Mouse (Mus musculus) cerebellum, adult 11-12 months (tissue): ENCODE measurements around the gene Son.

Experiments used
- DNase-seq: peaks from one replicate; pipeline ENCODE4 v3.0.0; 2022

Gene Son

GRCm38 (mm10) chr16:91647461-91648219 lies at the start of gene Son:
Gene Son, plus strand, starts transcription at chr16:91647506.
- DNase-seq, result peak; percentile 98

GRCm38 (mm10) chr16:91597672-91598010 lies 49.7 kb upstream of the Son start, which contains the start of gene Tmem50b:
Gene Tmem50b, minus strand, starts transcription at chr16:91597800.
- DNase-seq, result peak; percentile 99

DNA sequence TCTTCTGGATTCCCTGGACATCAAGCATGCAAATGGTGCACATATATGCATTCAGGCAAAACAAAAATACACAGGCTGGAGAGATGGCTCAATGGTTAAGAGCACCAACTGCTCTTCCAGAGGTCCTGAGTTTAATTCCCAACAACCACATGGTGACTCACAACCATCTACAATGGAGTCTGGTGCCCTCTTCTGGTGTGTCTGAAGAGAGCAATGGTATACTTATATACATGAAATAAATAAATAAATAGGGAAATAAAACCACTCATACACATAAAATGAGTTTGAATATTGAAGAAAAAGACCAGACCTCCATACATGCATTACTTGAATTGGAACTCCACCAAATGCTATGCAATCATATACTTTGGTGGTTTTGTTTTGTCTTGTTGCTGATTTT lies 48.1 kb upstream of the Son start:
- no peak for DNase-seq

DNA sequence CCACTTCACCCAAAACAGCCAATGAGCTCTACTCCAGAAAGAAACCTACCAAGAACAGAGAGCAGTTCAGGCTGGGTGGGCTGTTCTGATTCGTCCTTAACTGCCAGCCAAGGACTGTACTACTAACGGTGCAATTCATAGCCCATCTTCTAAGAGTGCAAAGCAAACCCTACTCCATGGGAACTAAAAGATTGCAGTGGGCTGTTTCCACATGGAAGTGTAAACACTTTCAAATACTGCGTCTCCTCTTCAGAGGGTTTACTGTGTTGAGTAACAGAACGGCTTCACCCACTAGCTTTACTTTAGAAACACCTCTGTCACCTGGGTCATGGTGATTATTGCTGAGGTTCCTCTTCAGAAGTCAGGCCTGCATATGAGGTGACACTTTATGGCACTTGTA lies 46.2 kb upstream of the Son start:
- DNase-seq, result no peak

DNA sequence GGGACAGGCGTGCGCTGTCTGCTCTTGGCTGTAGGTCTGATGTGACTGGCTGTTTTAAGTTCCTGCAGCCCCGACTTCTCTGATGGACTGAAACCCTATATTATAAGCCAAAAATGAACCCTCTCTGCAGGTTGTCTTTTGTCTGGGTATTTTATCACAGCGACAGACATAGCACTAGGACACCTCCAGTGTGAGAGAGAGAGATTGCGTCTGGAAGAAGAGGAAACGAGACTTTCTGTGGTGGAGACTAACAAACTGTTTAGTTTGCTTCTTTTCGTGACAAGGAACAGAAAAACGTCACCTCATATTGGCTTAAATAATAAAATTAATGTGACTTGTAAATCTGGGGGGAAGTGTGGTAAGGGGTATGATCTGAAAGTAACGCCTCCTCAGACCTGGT lies 45.6 kb upstream of the Son start:
- no peak for DNase-seq

GRCm38 (mm10) chr16:91605156-91605555 lies 42.1 kb upstream of the Son start:
- no peak for DNase-seq

DNA sequence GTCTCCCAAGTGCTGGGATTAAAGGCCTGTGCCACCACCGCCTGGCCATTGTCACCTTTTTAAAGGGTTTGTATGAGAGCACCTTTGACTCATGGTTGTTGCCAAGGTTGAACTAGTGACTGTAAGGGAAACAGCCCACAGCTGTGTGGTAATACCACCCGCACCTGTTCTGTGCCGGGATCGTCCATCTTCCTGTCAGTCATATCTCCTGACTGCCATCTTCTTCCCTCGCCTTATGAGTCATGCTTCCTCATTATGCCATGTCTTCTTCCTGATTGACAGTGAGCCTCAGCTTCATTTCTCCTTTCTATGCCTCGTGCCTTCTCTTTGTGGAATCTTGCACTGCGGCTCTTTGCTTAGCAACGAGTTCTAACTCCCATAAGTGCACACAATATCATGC lies 40.3 kb upstream of the Son start:
- DNase-seq, result no peak

DNA sequence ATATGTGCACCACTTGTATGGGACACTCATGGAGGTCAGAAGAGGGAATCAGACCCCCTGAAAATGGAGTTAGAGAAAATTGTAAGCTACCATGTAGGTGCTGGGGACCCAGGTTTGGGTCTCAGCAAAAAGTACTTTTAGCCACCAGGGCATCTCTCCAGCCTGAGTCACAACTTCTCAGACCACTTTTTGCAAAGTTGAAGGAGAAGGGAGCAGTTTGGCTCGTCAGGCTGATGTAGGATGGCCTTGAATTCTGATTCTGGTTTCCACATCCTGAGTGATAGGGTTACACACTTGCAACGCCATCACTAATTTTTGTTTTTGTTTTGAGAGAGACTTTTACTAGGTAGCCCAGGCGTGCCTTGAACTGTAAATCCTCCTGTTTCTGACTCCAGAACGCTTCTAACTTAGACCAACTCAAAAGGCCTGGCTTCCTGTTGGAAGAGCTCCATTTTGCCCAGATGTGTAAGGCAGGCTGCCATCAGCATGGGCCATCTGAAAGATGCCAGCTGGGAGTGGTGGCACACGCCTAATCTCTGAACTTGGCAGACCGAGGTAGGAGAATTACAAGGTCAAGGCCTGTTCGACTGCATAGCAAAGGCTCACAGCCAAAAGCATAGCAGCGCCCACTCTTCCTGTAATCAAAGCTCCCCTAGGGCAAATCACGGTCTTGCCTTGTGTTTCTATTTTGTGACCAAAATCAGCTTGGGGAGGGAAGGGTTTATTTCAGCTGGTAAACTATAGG lies 37.6 kb upstream of the Son start:
- DNase-seq, result no peak

- DNase-seq, result no peak
Measured at GRCm38 (mm10) chr16:91611248-91611647, 36.1 kb upstream of the Son start.

DNA sequence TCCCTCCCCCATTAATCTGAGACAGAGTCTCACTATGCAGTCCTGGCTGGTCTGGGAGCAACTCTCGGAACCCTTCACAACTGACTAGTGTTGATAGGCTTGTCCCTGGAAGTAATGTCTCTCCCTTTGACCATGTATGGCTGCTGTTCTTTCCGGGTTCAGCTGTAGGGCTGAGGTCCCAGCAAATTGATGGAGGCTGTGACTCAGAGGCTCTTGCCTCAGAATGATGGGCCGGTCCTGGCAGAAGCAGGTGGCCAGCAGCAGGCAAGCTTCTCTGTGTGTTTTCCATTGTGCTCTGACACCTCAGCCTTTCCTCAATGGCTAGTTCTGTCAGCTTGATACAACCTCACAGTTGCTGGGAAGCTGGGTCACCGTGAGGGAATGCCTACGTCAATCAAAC lies 34.8 kb upstream of the Son start:
- no peak for DNase-seq

- no peak for DNase-seq
Measured at GRCm38 (mm10) chr16:91614552-91614951, 32.8 kb upstream of the Son start.

DNA sequence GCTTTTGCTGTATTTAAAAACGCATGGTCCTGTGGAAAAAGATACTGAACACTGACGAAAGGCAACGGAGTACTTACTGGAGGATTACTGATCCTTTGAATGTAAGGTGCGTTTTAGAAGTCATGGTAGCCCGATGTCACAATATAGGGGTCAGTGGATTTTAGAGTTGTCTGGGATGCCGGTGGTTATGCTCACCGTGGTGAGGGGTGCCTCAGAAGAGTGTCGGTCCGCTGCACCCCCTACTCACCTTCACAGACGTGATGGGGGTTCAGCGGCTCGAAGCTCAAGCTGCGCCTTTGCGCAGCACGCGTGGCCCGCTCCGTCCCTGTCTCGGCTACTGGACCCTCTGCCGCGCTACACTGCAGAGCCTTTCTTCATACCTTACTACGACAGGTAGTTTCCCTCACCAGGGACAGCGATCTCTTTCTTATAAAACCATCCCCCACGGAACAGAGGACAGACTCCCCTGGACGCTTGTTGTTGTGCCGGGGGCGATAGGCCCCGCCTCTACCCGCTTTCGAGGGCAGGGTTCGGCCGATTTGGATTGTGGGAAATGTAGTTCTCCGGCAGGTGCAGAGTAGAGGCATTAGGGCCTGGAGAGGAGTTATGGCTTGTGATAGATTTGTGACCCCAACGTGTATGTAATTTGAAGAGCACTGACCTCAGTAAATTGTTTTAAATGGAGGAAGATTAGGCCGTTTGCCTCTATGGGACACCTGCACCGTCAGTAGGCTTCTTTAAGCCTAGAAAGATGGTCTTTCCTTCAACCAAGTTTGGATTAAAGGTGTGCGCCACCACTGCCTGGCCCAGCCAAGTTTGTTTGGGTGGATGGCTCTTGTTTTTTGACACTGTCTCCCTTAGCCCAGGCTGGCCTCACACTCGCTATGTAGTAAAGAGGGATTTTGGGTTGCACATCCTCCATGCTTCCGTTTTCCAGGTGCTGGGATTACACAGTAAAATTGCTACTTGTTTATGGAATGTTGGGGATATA lies 28.5 kb upstream of the Son start, which contains the start of gene Dnajc28:
Gene Dnajc28 (minus strand): TSS at position 516 of the 991 bp plus-strand sequence.
- DNase-seq, result peak; percentile 86

GRCm38 (mm10) chr16:91620185-91620584 lies 27.1 kb upstream of the Son start:
- no peak for DNase-seq

DNA sequence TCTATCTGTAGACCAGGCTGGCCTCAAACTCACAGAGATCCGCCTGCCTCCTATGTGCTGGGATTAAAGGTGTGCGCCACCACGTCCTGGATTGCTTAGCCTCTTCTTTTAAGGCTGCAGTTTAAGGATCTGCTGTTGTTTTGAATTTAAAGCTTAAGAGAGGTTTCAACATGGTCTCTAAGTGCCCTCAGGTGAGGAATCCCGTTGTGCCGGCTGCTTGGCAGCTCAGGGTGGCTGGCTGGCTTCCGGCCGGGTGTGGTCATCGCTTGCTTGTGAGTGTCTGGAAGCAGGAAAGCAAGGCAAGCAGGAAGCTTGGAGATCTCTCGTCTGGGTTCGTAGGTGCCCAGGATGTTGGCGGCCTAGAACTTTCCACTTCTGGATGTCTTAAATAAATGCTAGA lies 26.3 kb upstream of the Son start:
- DNase-seq, result no peak

- DNase-seq, result no peak
Measured at GRCm38 (mm10) chr16:91623074-91623473, 24.2 kb upstream of the Son start.

GRCm38 (mm10) chr16:91627831-91628230 lies 19.5 kb upstream of the Son start:
- DNase-seq, result no peak

DNA sequence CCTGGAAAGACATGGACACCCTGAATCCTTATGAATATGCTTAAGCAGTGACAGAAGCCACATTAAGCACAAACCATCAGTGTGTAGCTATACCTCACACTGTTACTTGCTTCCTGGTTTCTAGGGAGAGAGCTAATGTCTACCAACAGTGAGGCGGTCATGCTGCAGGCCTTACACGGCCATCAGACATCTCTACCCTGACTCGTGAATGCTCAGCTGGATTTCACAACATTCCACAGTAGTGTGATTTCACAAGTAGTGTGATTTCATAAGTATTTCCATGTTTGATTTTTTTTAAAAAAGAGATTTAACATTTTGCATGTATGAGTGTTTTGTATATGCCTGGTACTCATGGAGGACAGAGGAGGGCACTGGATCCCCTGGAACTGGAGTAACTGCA lies 18.6 kb upstream of the Son start:
- no peak for DNase-seq

DNA sequence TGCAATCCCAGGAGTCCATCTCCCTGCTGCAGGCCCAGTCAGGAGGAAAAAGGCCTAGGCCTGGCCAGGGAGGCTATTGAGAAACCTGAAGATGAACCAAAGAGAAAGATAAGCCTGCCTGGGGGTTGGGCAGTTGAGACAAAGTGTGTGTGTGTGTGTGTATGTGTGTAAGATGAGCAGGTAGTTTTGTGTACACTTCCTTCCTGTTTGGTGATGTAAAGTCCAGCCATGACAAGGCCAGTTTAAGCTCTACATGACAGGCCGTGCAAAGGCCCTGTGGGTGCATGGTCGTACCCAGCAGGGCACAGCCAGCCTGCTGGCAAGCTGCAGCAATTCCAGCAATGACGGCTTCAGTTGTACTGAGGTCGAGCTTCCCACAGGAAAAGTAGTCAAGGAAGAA lies 17.6 kb upstream of the Son start:
- no peak for DNase-seq

- no peak for DNase-seq
Measured at GRCm38 (mm10) chr16:91630584-91630983, 16.7 kb upstream of the Son start.

DNA sequence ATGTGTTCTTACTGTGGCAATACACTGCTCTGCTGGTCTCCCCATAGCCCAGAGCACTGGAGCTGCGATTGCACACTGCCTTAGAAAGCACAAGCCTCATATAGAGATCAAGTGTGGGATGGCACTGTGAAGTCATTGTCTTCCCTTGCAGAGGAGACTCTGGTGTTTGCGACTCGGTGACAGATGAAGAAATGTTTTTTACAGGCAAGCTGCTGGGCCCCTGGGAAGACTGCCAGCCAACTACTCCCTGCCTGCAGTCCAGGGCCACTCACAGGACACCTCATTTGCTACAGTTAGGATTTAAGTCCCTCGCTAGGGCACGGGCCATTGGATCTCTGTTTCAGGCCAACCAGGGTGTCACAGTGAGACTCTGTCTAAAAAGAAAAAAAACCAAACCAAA lies 14.9 kb upstream of the Son start:
- no peak for DNase-seq

GRCm38 (mm10) chr16:91632940-91633339 lies 14.4 kb upstream of the Son start:
- DNase-seq, result no peak

DNA sequence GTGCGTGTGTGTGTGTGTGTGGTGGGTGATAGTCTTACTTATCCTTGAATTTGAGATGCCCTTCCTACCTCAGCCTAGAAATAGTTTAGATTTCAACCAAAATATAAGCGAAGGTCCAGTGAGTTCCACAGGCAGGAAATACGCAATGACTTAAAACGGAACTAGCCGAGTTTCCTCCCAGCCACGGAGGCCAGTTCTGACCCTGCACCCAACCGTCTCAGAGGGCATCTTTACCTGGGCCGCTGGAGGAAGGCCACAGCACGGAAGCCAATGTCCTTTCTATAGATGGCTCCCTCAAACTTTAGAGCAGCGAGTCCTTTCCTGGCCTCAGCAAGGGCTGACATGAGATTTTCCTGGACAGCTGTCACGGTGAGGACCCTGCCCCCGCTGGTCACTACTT lies 13.7 kb upstream of the Son start:
- DNase-seq, result no peak

GRCm38 (mm10) chr16:91639161-91639560 lies 8.1 kb upstream of the Son start:
- no peak for DNase-seq
